Mouse (Mus musculus) 416B (cell line): ENCODE measurements around the gene Ptrh1.

Experiments used
- DNase-seq: peaks from one replicate; pipeline ENCODE4 v3.0.0; 2011; ENCODE audit warnings: low read depth

The Ptrh1 gene

GRCm38 (mm10) chr2:32757056-32757845, 18.3 kb upstream of the Ptrh1 start, which contains the start of gene Tor2a:
Gene Tor2a, plus strand, starts transcription at chr2:32757234.
- DNase-seq = peak; percentile 98

- DNase-seq = no peak
These were observed 17.1 kb upstream of the Ptrh1 start for GRCm38 (mm10) chr2:32758503-32758902.

- DNase-seq = no peak
These were observed 16.6 kb upstream of the Ptrh1 start for GRCm38 (mm10) chr2:32759001-32759400.

- DNase-seq = no peak
These were observed 14.2 kb upstream of the Ptrh1 start for GRCm38 (mm10) chr2:32761361-32761760.

GRCm38 (mm10) chr2:32761859-32762258, 13.7 kb upstream of the Ptrh1 start:
- no peak for DNase-seq

- peak; percentile 19 for DNase-seq
These were observed 12.2 kb upstream of the Ptrh1 start for GRCm38 (mm10) chr2:32763353-32763752.

- no peak for DNase-seq
These were observed 8.3 kb upstream of the Ptrh1 start for GRCm38 (mm10) chr2:32767241-32767640.

- no peak for DNase-seq
These were observed 6.8 kb upstream of the Ptrh1 start for GRCm38 (mm10) chr2:32768661-32769285.

- no peak for DNase-seq
These were observed 6.1 kb upstream of the Ptrh1 start for GRCm38 (mm10) chr2:32769327-32770085.

- DNase-seq = peak; percentile 37
These were observed 3.7 kb upstream of the Ptrh1 start for GRCm38 (mm10) chr2:32771886-32772285.

- no peak for DNase-seq
These were observed 2.8 kb upstream of the Ptrh1 start for GRCm38 (mm10) chr2:32772626-32773279.

- no peak for DNase-seq
These were observed 606 bp downstream of the Ptrh1 start for GRCm38 (mm10) chr2:32776192-32776591.

GRCm38 (mm10) chr2:32778081-32778480, 2.5 kb downstream of the Ptrh1 start:
- no peak for DNase-seq

GRCm38 (mm10) chr2:32779131-32779530, 3.5 kb downstream of the Ptrh1 start:
- DNase-seq = peak; percentile 50

- DNase-seq = no peak
These were observed 4.1 kb downstream of the Ptrh1 start for GRCm38 (mm10) chr2:32779714-32780113.

- no peak for DNase-seq
These were observed 6.1 kb downstream of the Ptrh1 start for GRCm38 (mm10) chr2:32781710-32782109.

GRCm38 (mm10) chr2:32784048-32784681, 8.6 kb downstream of the Ptrh1 start, which contains the start of gene Cfap157:
Gene Cfap157, minus strand, starts transcription at chr2:32784428.
- no peak for DNase-seq

- peak; percentile 61 for DNase-seq
These were observed 11.6 kb downstream of the Ptrh1 start for GRCm38 (mm10) chr2:32787176-32787575.

- DNase-seq = no peak
These were observed 13.0 kb downstream of the Ptrh1 start for GRCm38 (mm10) chr2:32788581-32788980.

GRCm38 (mm10) chr2:32791297-32791696, 15.7 kb downstream of the Ptrh1 start:
- no peak for DNase-seq

- no peak for DNase-seq
These were observed 20.3 kb downstream of the Ptrh1 start for GRCm38 (mm10) chr2:32795748-32796418.
